Mouse (Mus musculus): ENCODE results near the gene Mettl9. TPM values are rescaled to one million over a fixed set of nuclear protein-coding genes. Genes with fewer than 3 reads are reported as not detected.

Mettl9 gene
- total RNA-seq (2021), result 10 to 100 TPM; 81.9 to 93.1 TPM
- long read RNA-seq, experiment 1, transcript Mettl9-201 (5 exons, 1,823 nt), result major isoform, 48 of 67 reads
- long read RNA-seq, experiment 1, partial matches to known transcripts, result 1 of 67 reads
- long read RNA-seq, experiment 1, other reads (novel, unspliced or antisense), result 17 of 67 reads
- long read RNA-seq, experiment 2, transcript Mettl9-201 (5 exons, 1,823 nt), result major isoform, 31 of 41 reads
- long read RNA-seq, experiment 2, partial matches to known transcripts, result 0 of 41 reads
- long read RNA-seq, experiment 2, other reads (novel, unspliced or antisense), result 10 of 41 reads

- Histone ChIP-seq H3K4me3 (peak within 1 kb of the TSS; percentile 81), H3K27ac (peak within 1 kb of the TSS; percentile 98)
- peak; percentile 90 to 91 for DNase-seq (ENCODE audit: extremely low spot score in 1 of 2, low spot score in 2 of 2)
- peak; percentile 2; the same call in 1 of the 2 replicates for TF ChIP-seq CTCF (IDR thresholded peaks at IDR 0.05)
- intact Hi-C loops (cut with DNase I), result loop anchor here (5.0 to 10.0 kb wide), 3 partner anchors 52 to 399 kb away; partner anchors contain the start of genes Cdr2, Mfsd13b and Uqcrc2
Observed at GRCm38 (mm10) chr7:121033856-121034652, at the start of gene Mettl9. Gene Mettl9, plus strand, starts transcription at chr7:121034445.

GRCm38 (mm10) chr7:120991191-120991590, 43.1 kb upstream of the Mettl9 start:
- intact Hi-C loops (cut with DNase I), result no loop called here
- DNase-seq (ENCODE audit: extremely low spot score in 1 of 2, low spot score in 2 of 2), result no peak
- H3K27ac ChIP-seq, result no peak overlapping the region
- H3K4me3 ChIP-seq, result no peak overlapping the region
- TF ChIP-seq CTCF (IDR thresholded peaks at IDR 0.05), result no peak

GRCm38 (mm10) chr7:120999021-120999530, 35.2 kb upstream of the Mettl9 start:
- DNase-seq (ENCODE audit: extremely low spot score in 1 of 2, low spot score in 2 of 2), result no peak
- no peak for TF ChIP-seq CTCF (IDR thresholded peaks at IDR 0.05)
- intact Hi-C loops (cut with DNase I), result no loop called here
- H3K27ac ChIP-seq, result no peak overlapping the region
- no peak overlapping the region for H3K4me3 ChIP-seq

GRCm38 (mm10) chr7:121000065-121000822, 34.0 kb upstream of the Mettl9 start:
- TF ChIP-seq CTCF (IDR thresholded peaks at IDR 0.05), result no peak
- Histone ChIP-seq H3K4me3 (no peak overlapping the region), H3K27ac (no peak overlapping the region)
- intact Hi-C loops (cut with DNase I), result no loop called here
- DNase-seq (ENCODE audit: extremely low spot score in 1 of 2, low spot score in 2 of 2), result no peak

GRCm38 (mm10) chr7:121001879-121002278, 32.4 kb upstream of the Mettl9 start:
- H3K4me3 ChIP-seq, result no peak overlapping the region
- TF ChIP-seq CTCF (IDR thresholded peaks at IDR 0.05), result no peak
- intact Hi-C loops (cut with DNase I), result no loop called here
- no peak overlapping the region for H3K27ac ChIP-seq
- no peak for DNase-seq (ENCODE audit: extremely low spot score in 1 of 2, low spot score in 2 of 2)

GRCm38 (mm10) chr7:121002407-121002928, 31.8 kb upstream of the Mettl9 start:
- H3K27ac ChIP-seq, result no peak overlapping the region
- DNase-seq (ENCODE audit: extremely low spot score in 1 of 2, low spot score in 2 of 2), result no peak
- no peak overlapping the region for H3K4me3 ChIP-seq
- intact Hi-C loops (cut with DNase I), result no loop called here
- no peak for TF ChIP-seq CTCF (IDR thresholded peaks at IDR 0.05)

- no peak overlapping the region for H3K27ac ChIP-seq
- DNase-seq (ENCODE audit: extremely low spot score in 1 of 2, low spot score in 2 of 2), result no peak
- intact Hi-C loops (cut with DNase I), result no loop called here
- no peak overlapping the region for H3K4me3 ChIP-seq
- no peak for TF ChIP-seq CTCF (IDR thresholded peaks at IDR 0.05)
Observed at GRCm38 (mm10) chr7:121003793-121004418, 30.3 kb upstream of the Mettl9 start.

GRCm38 (mm10) chr7:121011794-121012689, 22.2 kb upstream of the Mettl9 start:
- intact Hi-C loops (cut with DNase I), result no loop called here

GRCm38 (mm10) chr7:121014486-121014885, 19.8 kb upstream of the Mettl9 start:
- Histone ChIP-seq H3K4me3 (no peak overlapping the region), H3K27ac (no peak overlapping the region)
- DNase-seq (ENCODE audit: extremely low spot score in 1 of 2, low spot score in 2 of 2), result no peak
- no peak for TF ChIP-seq CTCF (IDR thresholded peaks at IDR 0.05)
- intact Hi-C loops (cut with DNase I), result no loop called here

More at GRCm38 (mm10) chr7:121011794-121012689, 22.2 kb upstream of the Mettl9 start:
- no peak for TF ChIP-seq CTCF (IDR thresholded peaks at IDR 0.05)
- no peak overlapping the region for H3K4me3 ChIP-seq
- DNase-seq (ENCODE audit: extremely low spot score in 1 of 2, low spot score in 2 of 2), result no peak
- no peak overlapping the region for H3K27ac ChIP-seq

GRCm38 (mm10) chr7:121018778-121019177, 15.5 kb upstream of the Mettl9 start:
- TF ChIP-seq CTCF (IDR thresholded peaks at IDR 0.05), result no peak
- H3K4me3 ChIP-seq, result no peak overlapping the region

More at GRCm38 (mm10) chr7:121018778-121019177, 15.5 kb upstream of the Mettl9 start:
- intact Hi-C loops (cut with DNase I), result no loop called here
- no peak overlapping the region for H3K27ac ChIP-seq
- no peak for DNase-seq (ENCODE audit: extremely low spot score in 1 of 2, low spot score in 2 of 2)
